Mouse (Mus musculus) limb, embryonic 14.5 days (tissue): ENCODE measurements at regions not wholly inside any gene's neighbourhood (a gene's known extent, or its start where the extent isn't known, plus 50 kb on each side); places are given as distances from the start of the nearest gene placed in this dataset.

ENCODE experiments used
- ATAC-seq: fragments of 200-750 bp; cut with Nextera tagmentation; 2 replicates; pipeline ENCODE4 v1.8.0; 2017; ENCODE audit warnings: low read depth, moderate number of reproducible peaks, moderate TSS enrichment; ENCODE audit not compliant: low FRiP score
- DNase-seq: peaks from one replicate; pipeline ENCODE4 v3.0.0-alpha.2; 2015; ENCODE audit warnings: low spot score
- H3K27ac ChIP-seq: fragments of 300-500 bp; sonication (generic); replicated peaks from 2 replicates; pipeline ENCODE4 v1.5.1; 2014; ENCODE audit warnings: low read depth, mild to moderate bottlenecking, low read length, moderate library complexity, mixed read lengths
- H3K27me3 ChIP-seq: fragments of 300-500 bp; sonication (generic); 2 replicates; pipeline ENCODE4 v1.6.1; 2014; ENCODE audit warnings: low read length, mixed read lengths; ENCODE audit not compliant: control insufficient read depth, insufficient read depth
- H3K36me3 ChIP-seq: fragments of 300-500 bp; sonication (generic); 2 replicates; pipeline ENCODE4 v1.6.1; 2014; ENCODE audit warnings: mild to moderate bottlenecking, low read length, moderate library complexity, mixed read lengths; ENCODE audit not compliant: control insufficient read depth, insufficient read depth
- H3K4me1 ChIP-seq: fragments of 300-500 bp; sonication (generic); 2 replicates; pipeline ENCODE4 v1.6.1; 2014; ENCODE audit warnings: antibody characterized with exemption, low read length, mixed read lengths; ENCODE audit not compliant: control insufficient read depth, insufficient read depth
- H3K4me2 ChIP-seq: fragments of 300-500 bp; sonication (generic); replicated peaks from 2 replicates; pipeline ENCODE4 v1.6.1; 2014; ENCODE audit warnings: low read depth, mild to moderate bottlenecking, low read length, moderate library complexity; ENCODE audit not compliant: severe bottlenecking
- H3K4me3 ChIP-seq: fragments of 300-500 bp; sonication (generic); replicated peaks from 2 replicates; pipeline ENCODE4 v1.5.1; 2014; ENCODE audit warnings: low read length
- H3K9ac ChIP-seq: fragments of 300-500 bp; sonication (generic); 2 replicates; pipeline ENCODE4 v1.6.1; 2014; ENCODE audit warnings: mild to moderate bottlenecking, low read depth, low read length, moderate library complexity; ENCODE audit not compliant: severe bottlenecking
- H3K9me3 ChIP-seq: fragments of 300-500 bp; sonication (generic); 2 replicates; pipeline ENCODE4 v1.6.1; 2016; ENCODE audit warnings: low read length; ENCODE audit not compliant: control insufficient read depth
- POLR2A ChIP-seq: fragments of 200-500 bp; IDR thresholded peaks from 2 replicates; pipeline ENCODE4 v1.8.0; 2012; ENCODE audit warnings: inconsistent platforms, mild to moderate bottlenecking, moderate library complexity, borderline replicate concordance; ENCODE audit not compliant: insufficient read depth, insufficient read length; ENCODE audit errors: extremely low read depth
- WGBS: fragments of 180-500 bp; shearing (Covaris S2); extraction: QIAGEN DNeasy Blood & Tissue Kit; methylation state at CpG from one replicate; pipeline ENCODE4 v1.1.7; 2014; 5-methylcytosine and 5-hydroxymethylcytosine counted together

DNA sequence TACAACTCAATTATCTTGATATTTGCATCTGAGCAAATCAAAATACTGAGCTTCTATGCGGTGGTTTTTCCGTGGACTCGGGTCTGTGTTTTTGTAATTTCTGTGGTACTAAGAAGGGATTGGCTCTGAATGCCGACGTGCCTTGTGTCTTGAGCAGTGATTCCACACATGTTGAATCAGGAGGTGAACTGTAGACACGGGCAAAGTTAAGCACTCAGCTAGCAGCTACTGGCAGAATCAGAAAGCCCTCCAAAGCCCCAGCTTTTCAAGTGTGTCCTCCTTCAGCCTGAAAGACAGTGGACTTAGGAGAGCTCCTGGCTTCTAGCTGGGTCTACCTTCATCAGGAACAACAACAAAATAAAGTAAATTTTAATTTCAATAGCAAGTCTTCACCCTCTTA, 462.9 kb upstream of the Pou3f3 start:
- no peak for TF ChIP-seq POLR2A
- Histone ChIP-seq H3K4me3 (no peak overlapping the region), H3K9me3 (no peaks in the 10 kb centered on the region), H3K4me2 (no peak overlapping the region), H3K36me3 (no peaks in the 10 kb centered on the region), H3K9ac (no peak overlapping the region), H3K27ac (no peak overlapping the region), H3K27me3 (no peaks in the 10 kb centered on the region), H3K4me1 (peaks cover 4% of the 10 kb centered on the region; the same call in 1 of the 2 replicates)
- no peak for ATAC-seq
- WGBS, result 59% methylated on average over 6 of the region's 6 CpGs
- DNase-seq, result no peak

- TF ChIP-seq POLR2A, result no peak
- no peak overlapping the region for H3K4me3 ChIP-seq
- H3K9me3 ChIP-seq, result no peaks in the 10 kb centered on the region
- no peak for DNase-seq
- ATAC-seq, result no peak
- no peaks in the 10 kb centered on the region for H3K36me3 ChIP-seq
- no peaks in the 10 kb centered on the region for H3K27me3 ChIP-seq
- no peak overlapping the region for H3K4me2 ChIP-seq
- H3K27ac ChIP-seq, result no peak overlapping the region
- 5% methylated on average over 10 of the region's 10 CpGs for WGBS
- H3K9ac ChIP-seq, result no peak overlapping the region
- peaks cover 4% of the 10 kb centered on the region; the same call in 1 of the 2 replicates for H3K4me1 ChIP-seq
Observed at GRCm38 (mm10) chr1:42233289-42233688, 462.3 kb upstream of the Pou3f3 start.

GRCm38 (mm10) chr1:42236466-42237010, 459.0 kb upstream of the Pou3f3 start:
- H3K4me1 ChIP-seq, result peaks cover 4% of the 10 kb centered on the region; the same call in 1 of the 2 replicates
- H3K9me3 ChIP-seq, result no peaks in the 10 kb centered on the region
- no peaks in the 10 kb centered on the region for H3K36me3 ChIP-seq
- no peak overlapping the region for H3K27ac ChIP-seq
- ATAC-seq (no peak), DNase-seq (no peak)
- TF ChIP-seq POLR2A, result no peak
- 63% methylated on average over 2 of the region's 2 CpGs for WGBS
- no peak overlapping the region for H3K9ac ChIP-seq
- H3K4me2 ChIP-seq, result no peak overlapping the region
- no peaks in the 10 kb centered on the region for H3K27me3 ChIP-seq
- H3K4me3 ChIP-seq, result no peak overlapping the region

DNA sequence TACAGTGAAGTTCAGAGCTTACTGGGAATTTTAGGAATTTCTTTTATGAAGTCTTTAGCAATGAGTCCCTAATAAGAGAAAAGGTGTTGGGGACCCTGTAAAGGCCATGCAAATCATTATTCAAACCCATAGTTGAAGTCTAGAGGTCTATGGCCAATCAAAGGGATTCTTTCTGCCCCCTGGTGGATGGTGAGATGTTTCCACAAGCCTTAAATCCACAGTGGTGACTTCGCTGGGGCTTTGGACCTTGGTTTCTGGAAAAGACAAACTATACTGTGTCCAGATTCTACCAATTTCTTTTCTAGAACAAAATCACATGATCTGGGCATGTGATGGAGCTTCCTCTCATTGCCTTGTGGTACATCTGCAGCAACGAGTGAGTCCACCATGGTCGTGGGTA, 457.2 kb upstream of the Pou3f3 start:
- no peak for TF ChIP-seq POLR2A
- no peak for DNase-seq
- H3K9ac ChIP-seq, result no peak overlapping the region
- WGBS, result 87% methylated on average over 3 of the region's 3 CpGs
- H3K4me3 ChIP-seq, result no peak overlapping the region
- no peaks in the 10 kb centered on the region for H3K27me3 ChIP-seq
- peaks cover 8% of the 10 kb centered on the region for H3K4me1 ChIP-seq
- H3K36me3 ChIP-seq, result no peaks in the 10 kb centered on the region
- no peak overlapping the region for H3K4me2 ChIP-seq
- H3K27ac ChIP-seq, result no peak overlapping the region
- H3K9me3 ChIP-seq, result no peaks in the 10 kb centered on the region
- no peak for ATAC-seq

- DNase-seq, result no peak
- Histone ChIP-seq H3K4me2 (no peak overlapping the region), H3K4me1 (peaks cover 11% of the 10 kb centered on the region; the same call in 1 of the 2 replicates), H3K36me3 (no peaks in the 10 kb centered on the region), H3K27me3 (no peaks in the 10 kb centered on the region), H3K9ac (no peak overlapping the region), H3K4me3 (no peak overlapping the region), H3K9me3 (no peaks in the 10 kb centered on the region), H3K27ac (no peak overlapping the region)
- no peak for ATAC-seq
- no peak for TF ChIP-seq POLR2A
- WGBS, result 37% methylated on average over 9 of the region's 9 CpGs
Observed at GRCm38 (mm10) chr1:42241172-42241571, 454.4 kb upstream of the Pou3f3 start.
